Mouse (Mus musculus) 3T3-L1 (cell line): ENCODE results near the gene Eif4e.

Source experiments
- DNase-seq: peaks from one replicate; pipeline ENCODE4 v3.0.0-alpha.2; 2015; ENCODE audit warnings: low read depth, low spot score

Eif4e gene

DNA sequence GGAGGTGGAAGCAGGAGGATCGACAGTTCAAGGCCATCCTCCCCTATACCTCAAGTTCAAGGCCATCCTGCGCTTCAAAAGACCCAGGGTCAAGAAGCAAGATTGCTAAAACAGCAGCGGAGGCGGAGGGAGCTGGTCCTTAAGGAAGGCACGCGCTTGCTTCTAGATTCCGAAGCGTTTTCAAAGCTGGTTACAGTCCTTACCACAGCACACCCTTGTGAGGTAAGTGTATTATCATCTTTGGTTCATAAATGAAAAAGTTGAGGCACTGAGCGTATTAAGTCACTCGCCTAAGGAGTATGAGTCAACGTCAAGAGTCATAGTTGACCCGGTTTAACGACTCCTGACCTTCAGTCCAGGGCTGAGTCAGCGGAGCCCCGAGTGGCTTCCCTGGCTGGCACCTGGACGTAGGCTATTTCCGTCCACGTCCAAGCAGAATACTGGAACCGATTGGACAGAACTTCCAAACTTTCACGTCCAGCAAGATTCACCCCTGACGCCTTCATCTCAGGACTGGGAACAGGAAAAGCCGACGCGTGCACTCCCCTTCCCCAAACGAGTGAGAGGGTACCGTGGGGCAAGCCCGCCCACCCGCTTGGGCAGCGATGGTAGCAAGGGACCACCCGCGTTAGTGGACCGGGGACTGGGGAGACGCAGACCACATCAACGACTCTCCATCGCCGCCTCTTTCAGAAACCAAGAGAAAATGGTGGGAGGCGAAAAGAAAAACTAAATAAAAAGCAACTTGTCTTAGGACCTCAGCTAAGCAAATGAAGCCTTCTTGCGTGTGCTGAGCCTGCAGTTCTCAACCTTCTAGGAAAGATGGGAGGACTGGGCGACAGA lies at the start of gene Eif4e:
TSS of gene Eif4e (plus strand) at position 107 of the 843 bp plus-strand sequence.
- peak; percentile 96 for DNase-seq

GRCm38 (mm10) chr3:138479489-138479888 lies 46.5 kb upstream of the Eif4e start:
- DNase-seq = no peak

GRCm38 (mm10) chr3:138481526-138482284 lies 44.3 kb upstream of the Eif4e start:
- no peak for DNase-seq

GRCm38 (mm10) chr3:138483240-138483639 lies 42.7 kb upstream of the Eif4e start:
- no peak for DNase-seq

- DNase-seq = peak; percentile 52
These were observed 37.2 kb upstream of the Eif4e start for GRCm38 (mm10) chr3:138488584-138489326.

DNA sequence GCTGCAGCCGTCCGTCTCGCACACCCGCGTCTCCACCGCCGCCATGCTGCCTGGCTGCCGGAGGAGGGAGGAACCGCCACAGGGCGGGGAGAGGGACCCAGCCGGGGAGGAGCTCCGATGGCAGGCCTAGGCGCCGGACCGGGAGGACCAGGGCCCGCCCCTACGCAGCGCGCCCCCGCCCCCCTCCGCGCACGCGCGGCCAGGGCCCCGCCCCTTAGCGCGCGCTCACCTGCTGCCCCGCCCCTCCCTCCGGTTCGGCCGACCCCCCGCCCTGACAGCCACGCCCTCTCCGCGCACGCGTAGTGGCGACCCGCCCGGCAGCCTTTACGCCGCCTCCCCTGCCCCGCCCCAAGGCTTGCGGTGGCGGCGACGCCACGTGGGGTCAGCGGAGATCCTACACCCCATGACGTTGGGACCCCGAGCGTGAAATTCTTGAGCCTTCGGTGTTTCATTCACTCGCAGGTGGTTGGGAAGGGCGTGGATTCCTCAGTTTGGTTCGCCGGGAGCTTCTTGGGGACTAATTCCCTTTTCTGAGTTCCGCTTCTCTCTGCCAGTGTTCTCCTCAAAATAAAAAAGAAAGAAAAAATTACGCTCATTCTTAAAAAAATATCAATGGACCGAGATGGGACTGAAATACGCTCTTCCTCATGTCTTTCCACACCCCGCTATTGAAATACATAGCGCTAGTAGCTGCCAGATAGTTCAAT lies 36.5 kb upstream of the Eif4e start, which contains the start of gene Metap1:
TSS of gene Metap1 (minus strand) at position 189 of the 707 bp plus-strand sequence.
- DNase-seq = peak; percentile 87

- DNase-seq = peak; percentile 33
These were observed 36.0 kb upstream of the Eif4e start for GRCm38 (mm10) chr3:138490034-138490337.

DNA sequence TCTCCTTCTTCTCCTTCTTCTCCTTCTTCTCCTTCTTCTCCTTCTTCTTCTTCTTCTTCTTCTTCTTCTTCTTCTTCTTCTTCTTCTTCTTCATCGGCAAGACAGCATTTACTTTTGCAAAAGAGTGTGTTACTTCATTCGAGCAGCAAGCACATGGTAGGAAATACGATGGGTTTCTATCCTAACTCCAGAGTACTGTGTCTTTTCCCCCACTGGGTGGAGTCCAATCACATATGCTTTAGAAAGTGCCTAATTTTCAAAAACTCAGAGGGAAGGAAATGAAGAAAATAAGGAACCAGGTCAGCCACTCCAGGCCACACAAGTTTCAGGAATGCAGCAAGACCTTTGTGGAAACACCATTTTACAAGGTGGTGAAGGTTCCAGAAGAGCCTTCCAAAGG lies 32.3 kb upstream of the Eif4e start:
- peak; percentile 46 for DNase-seq

DNA sequence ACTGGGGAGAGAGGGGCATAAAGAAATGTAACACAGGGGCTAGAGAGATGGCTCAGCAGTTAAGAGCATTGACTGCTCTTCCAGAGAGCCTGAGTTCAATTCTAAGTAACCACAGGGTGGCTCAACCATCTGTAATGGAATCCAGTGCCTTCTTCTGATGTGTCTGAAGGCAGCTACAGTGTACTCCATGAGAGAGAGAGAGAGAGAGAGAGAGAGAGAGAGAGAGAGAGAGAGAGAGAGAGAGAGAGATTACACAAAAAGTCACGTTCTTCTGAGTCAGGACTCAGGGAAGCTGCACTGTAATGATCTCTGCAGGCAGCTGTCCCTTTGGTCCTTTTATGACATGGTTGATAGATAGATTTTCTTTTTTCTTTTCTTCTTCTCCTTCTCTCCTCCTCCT lies 31.4 kb upstream of the Eif4e start:
- peak; percentile 25 for DNase-seq

GRCm38 (mm10) chr3:138495166-138496145 lies 30.5 kb upstream of the Eif4e start:
- peak; percentile 66 for DNase-seq

- no peak for DNase-seq
These were observed 27.2 kb upstream of the Eif4e start for GRCm38 (mm10) chr3:138498731-138499130.

DNA sequence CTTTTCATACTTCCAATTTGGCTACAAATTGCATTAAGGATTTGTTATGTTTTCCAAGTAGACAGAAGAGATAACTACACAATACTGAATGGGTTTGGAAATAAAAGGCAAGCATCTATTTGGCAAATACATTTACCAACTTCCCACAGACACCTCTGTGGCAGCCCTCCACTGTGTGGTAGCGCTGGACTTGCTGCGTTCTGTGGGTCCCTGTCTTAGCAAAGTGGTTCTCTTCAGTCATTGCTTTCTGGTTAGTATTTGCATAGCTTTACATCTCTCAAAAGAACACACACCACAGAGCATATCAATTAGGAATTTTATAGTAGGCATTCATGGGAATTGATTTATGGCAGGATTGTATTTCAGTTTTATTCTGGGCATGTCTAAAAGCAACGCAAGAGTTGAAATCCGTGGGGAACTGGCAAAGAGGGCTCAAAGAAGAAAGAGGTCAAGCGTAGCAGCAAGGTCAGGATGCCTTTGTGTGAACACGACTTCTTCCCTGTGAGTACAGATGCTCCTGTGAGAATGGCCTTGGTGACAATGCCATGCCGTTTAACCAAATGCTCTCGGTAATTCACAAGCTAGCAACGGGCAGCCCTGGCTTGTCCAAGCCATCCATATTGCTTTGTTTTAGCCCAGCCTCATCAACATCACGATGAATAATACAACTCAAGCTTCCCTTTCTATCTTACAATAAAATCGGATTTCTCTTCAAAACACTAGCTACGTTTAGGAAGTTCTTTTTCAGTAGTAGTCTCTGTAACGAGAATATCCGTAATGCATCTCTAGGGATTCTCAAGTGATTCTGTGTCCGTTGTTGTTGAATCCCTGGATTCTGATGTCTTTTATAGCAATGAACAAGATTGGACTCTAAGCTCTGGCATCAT lies 25.9 kb upstream of the Eif4e start:
- DNase-seq = no peak

- DNase-seq = peak; percentile 56
These were observed 22.2 kb upstream of the Eif4e start for GRCm38 (mm10) chr3:138503754-138504153.

DNA sequence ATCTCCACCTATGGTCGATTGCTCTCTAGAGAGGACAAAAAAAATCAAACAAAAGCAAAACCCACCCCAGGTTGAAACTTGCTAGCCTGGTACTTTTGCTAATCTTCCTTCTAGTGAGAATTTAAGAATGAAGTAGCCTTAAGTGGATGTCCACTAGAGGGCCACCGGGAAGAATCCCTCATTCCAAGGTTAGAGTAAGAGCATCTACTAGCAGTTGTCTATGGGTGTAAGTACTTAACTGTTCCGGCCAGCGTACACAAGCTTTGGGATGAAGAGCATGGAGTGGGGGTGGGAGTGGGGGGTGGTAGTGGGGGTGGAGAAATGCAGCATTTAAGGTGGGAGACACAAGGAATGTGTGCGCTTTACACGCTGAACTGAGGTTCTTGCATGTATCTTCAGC lies 19.2 kb upstream of the Eif4e start:
- peak; percentile 75 for DNase-seq

DNA sequence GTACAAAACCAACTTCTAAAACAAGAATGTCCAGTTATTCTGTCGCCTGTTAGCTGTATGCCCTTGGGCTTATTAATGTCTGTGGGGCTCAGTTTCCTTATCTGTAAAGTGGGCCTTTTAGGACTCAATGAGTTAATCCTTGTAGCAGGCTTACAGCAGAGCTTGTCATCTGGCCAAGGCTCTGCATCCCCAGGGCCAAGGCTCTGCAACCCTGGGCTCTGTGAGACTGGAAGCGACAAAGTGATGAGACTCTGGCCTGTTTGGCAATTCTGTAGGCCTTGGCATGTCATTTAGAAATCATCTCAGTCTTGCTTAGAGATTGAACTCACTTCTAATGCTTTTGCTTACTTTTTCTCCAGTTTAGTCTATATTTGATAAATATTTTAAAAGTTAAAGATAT lies 16.4 kb upstream of the Eif4e start:
- DNase-seq = no peak

DNA sequence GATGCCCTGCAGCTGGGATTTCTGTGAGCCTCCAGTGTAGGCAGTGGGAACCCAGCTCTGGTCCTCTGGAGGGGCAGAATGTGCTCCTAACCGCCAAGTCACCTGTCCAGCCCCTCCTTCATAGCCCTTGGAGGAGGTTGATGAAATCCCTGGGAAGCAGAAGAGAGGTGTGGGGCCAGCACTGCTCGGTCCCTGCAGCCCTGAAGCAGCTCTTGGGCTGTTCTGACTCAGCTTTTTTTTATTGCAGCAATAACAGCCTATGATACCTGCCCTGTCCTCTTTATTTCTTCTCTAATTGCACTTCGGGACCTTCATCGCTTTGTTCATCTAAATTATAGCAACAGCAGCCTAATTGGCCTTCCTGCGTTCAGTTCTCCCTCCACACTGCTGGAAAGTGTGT lies 15.5 kb upstream of the Eif4e start:
- no peak for DNase-seq

DNA sequence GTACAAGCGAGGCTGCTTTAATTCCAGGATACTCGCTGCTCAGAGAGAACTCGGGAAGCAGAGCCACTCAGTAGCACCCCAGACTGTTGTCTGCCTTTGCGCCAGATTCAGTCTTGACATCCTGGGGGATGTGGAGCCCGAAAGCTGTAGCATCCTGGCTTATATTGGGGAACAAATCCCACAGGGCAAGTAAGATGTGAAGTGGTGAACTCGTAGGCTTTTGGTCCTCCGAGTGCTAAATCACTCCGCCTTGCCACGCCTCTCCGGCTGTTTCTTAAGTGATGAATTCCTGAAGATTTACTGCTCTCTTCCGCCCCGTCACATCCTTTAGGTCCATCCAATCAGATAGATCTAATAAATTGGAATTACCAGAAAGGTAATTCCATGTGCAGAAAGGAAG lies 12.7 kb upstream of the Eif4e start:
- no peak for DNase-seq

- DNase-seq = peak; percentile 54
These were observed 11.2 kb upstream of the Eif4e start for GRCm38 (mm10) chr3:138514749-138515148.

GRCm38 (mm10) chr3:138515656-138516370 lies 10.2 kb upstream of the Eif4e start:
- peak; percentile 93 for DNase-seq
